Mouse (Mus musculus) spleen, adult 2 months (tissue): ENCODE results near the gene Fgf22. TPM values are rescaled to one million over a fixed set of nuclear protein-coding genes. Genes with fewer than 3 reads are reported as not detected.

Source experiments
- DNase-seq, 2 experiments: peaks; one replicate each; pipeline versions ENCODE4 v3.0.0 to v3.0.0-alpha.2; 2012 to 2021; ENCODE audit warnings: low spot score in 2 of 2, low read depth in 1 of 2
- H3K27ac ChIP-seq: fragments of 200-500 bp; 2 replicates; pipeline ENCODE4 v1.5.1; 2012; ENCODE audit warnings: low read length, inconsistent platforms; ENCODE audit not compliant: insufficient read depth
- H3K27me3 ChIP-seq: fragments of 200-500 bp; 2 replicates; pipeline ENCODE4 v1.6.1; 2012; ENCODE audit warnings: mild to moderate bottlenecking, moderate library complexity, low read length, inconsistent platforms; ENCODE audit not compliant: control insufficient read depth, insufficient read depth
- H3K36me3 ChIP-seq: fragments of 200-500 bp; 2 replicates; pipeline ENCODE4 v1.6.1; 2012; ENCODE audit warnings: mild to moderate bottlenecking, low read length, inconsistent platforms; ENCODE audit not compliant: control insufficient read depth, insufficient read depth
- H3K4me1 ChIP-seq: fragments of 200-500 bp; 2 replicates; pipeline ENCODE4 v1.6.1; 2011; ENCODE audit warnings: inconsistent platforms; ENCODE audit not compliant: control insufficient read depth, insufficient read depth, insufficient read length
- H3K4me3 ChIP-seq: fragments of 200-500 bp; 2 replicates; pipeline ENCODE4 v1.5.1; 2011; ENCODE audit warnings: mild to moderate bottlenecking, inconsistent platforms; ENCODE audit not compliant: insufficient read depth, insufficient read length; ENCODE audit errors: extremely low read depth
- CTCF ChIP-seq: fragments of 200-500 bp; IDR thresholded peaks from 2 replicates; pipeline ENCODE4 v1.5.1; 2011; ENCODE audit warnings: mild to moderate bottlenecking, inconsistent platforms; ENCODE audit not compliant: insufficient read depth, insufficient read length, insufficient replicate concordance; ENCODE audit errors: extremely low read depth
- POLR2A ChIP-seq: fragments of 200-500 bp; IDR thresholded peaks from 2 replicates; pipeline ENCODE4 v1.6.1; 2011; ENCODE audit warnings: low read depth, low read length, inconsistent platforms
- WGBS: fragments of 180-500 bp; shearing (Covaris S2); methylation state at CpG from one replicate; pipeline ENCODE4 v1.1.7; 2018; 5-methylcytosine and 5-hydroxymethylcytosine counted together
- polyA plus RNA-seq: library from polyadenylated mRNA; depleted of rRNA; stranded (reverse); fragments of >200 nt; gene quantifications from 2 replicates; pipeline ENCODE4 v1.2.3, GENCODE M21; 2012

Fgf22 gene
- polyA plus RNA-seq, 1 experiment = not detected

- no peak overlapping the region for H3K27ac ChIP-seq
- peaks cover 8% of the 10 kb centered on the region for H3K27me3 ChIP-seq
- 100% methylated on average over 1 of the region's 1 CpGs for WGBS
- peaks cover 14% of the 10 kb centered on the region for H3K36me3 ChIP-seq
- DNase-seq = no peak
- TF ChIP-seq POLR2A (no peak), CTCF (peak; percentile 4; the same call in 1 of the 2 replicates)
- H3K4me3 ChIP-seq = no peak overlapping the region
- peaks cover 1% of the 10 kb centered on the region; the same call in 1 of the 2 replicates for H3K4me1 ChIP-seq
Observed at GRCm38 (mm10) chr10:79712029-79712428, 42.8 kb upstream of the Fgf22 start.

DNA sequence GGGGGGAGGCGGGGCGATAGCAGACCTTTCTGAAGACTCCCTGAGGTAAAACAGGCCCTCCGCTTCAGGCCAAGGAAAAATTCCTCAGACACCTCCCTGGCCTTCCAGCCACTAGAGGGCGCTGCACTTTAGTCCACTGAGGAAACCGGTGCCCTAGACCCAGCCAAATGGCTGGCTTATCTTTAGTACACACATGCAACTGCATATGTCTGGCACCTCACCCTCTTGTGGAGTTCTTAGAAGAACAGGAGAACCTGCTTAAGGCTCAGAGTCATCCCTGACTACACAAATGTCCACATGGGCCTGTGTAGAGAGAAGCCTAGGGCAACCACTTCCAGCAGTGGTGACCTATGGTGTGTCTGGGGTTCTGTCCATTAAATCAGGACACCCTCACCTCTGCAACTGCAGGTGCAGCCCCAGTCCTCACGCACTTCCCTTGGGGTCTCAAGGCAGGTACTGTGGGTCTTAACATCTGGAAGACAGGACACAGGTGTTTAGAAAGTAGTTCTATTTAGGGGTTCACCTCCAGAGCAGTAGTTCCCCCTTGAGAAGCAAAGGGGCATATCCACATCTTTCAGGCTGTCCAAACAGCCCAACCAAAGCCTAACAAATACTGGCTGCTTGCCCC lies 42.3 kb upstream of the Fgf22 start:
- peaks cover 14% of the 10 kb centered on the region for H3K36me3 ChIP-seq
- no peak overlapping the region for H3K27ac ChIP-seq
- peak in 1 of 2 experiments; percentile 66 for DNase-seq
- H3K27me3 ChIP-seq = peaks cover 12% of the 10 kb centered on the region
- WGBS = 26% methylated on average over 5 of the region's 6 CpGs
- TF ChIP-seq POLR2A (no peak), CTCF (peak; percentile 83; the same call in 1 of the 2 replicates)
- H3K4me1 ChIP-seq = peaks cover 7% of the 10 kb centered on the region; the same call in 1 of the 2 replicates
- H3K4me3 ChIP-seq = no peak overlapping the region

GRCm38 (mm10) chr10:79713163-79713562 lies 41.7 kb upstream of the Fgf22 start:
- no peak for TF ChIP-seq POLR2A
- TF ChIP-seq CTCF = no peak
- H3K4me3 ChIP-seq = no peak overlapping the region
- H3K27ac ChIP-seq = no peak overlapping the region
- H3K4me1 ChIP-seq = peaks cover 7% of the 10 kb centered on the region; the same call in 1 of the 2 replicates
- peaks cover 14% of the 10 kb centered on the region for H3K36me3 ChIP-seq
- H3K27me3 ChIP-seq = peaks cover 15% of the 10 kb centered on the region
- no peak for DNase-seq
- 49% methylated on average over 1 of the region's 1 CpGs for WGBS

GRCm38 (mm10) chr10:79714996-79715395 lies 39.9 kb upstream of the Fgf22 start:
- Histone ChIP-seq H3K36me3 (peaks cover 9% of the 10 kb centered on the region), H3K27me3 (peaks cover 17% of the 10 kb centered on the region), H3K4me1 (peaks cover 7% of the 10 kb centered on the region; the same call in 1 of the 2 replicates), H3K27ac (no peak overlapping the region), H3K4me3 (no peak overlapping the region)
- DNase-seq = no peak
- WGBS = 55% methylated on average over 4 of the region's 4 CpGs
- TF ChIP-seq CTCF = no peak
- no peak for TF ChIP-seq POLR2A

DNA sequence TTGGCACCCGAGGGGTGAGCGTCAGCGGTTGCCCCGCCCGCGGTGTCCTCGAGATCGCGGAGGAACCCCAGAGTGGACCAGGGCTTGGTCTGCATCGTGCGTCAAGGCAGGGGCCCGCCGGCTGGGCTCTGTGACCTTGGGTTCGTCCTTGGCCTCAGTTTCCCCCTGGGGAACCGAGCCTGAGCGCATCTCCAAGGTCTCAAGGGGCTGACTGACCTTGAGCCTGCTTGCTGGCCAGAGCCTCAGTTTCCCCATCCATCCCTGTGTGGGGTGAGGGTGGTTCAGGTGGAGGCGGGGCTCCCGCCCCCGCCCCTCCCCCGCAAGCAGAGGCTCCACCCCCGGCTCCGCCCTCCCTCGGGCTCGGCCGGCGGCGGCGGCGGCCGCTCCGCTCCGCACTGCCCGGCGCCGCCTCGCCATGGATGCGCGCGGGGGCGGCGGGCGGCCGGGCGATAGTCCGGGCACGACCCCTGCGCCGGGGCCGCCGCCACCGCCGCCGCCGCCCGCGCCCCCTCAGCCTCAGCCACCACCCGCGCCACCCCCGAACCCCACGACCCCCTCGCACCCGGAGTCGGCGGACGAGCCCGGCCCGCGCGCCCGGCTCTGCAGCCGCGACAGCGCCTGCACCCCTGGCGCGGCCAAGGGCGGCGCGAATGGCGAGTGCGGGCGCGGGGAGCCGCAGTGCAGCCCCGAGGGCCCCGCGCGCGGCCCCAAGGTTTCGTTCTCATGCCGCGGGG lies 38.5 kb upstream of the Fgf22 start, which contains the start of gene Hcn2:
Gene Hcn2 (plus strand): TSS at position 381 of the 734 bp plus-strand sequence.
- no peak for TF ChIP-seq CTCF
- no peak for TF ChIP-seq POLR2A
- H3K4me1 ChIP-seq = peaks cover 7% of the 10 kb centered on the region; the same call in 1 of the 2 replicates
- DNase-seq = no peak
- peak within 1 kb of the TSS; percentile 44; the same call in 1 of the 2 replicates for H3K4me3 ChIP-seq
- peaks cover 17% of the 10 kb centered on the region for H3K27me3 ChIP-seq
- WGBS = 3% methylated on average over 84 of the region's 91 CpGs
- no peak within 1 kb of the TSS for H3K27ac ChIP-seq
- H3K36me3 ChIP-seq = peaks cover 3% of the 10 kb centered on the region; the same call in 1 of the 2 replicates

GRCm38 (mm10) chr10:79716988-79717355 lies 37.9 kb upstream of the Fgf22 start:
- H3K27me3 ChIP-seq = peaks cover 17% of the 10 kb centered on the region
- peaks cover 7% of the 10 kb centered on the region; the same call in 1 of the 2 replicates for H3K4me1 ChIP-seq
- peak overlapping the region; percentile 44; the same call in 1 of the 2 replicates for H3K4me3 ChIP-seq
- no peak for DNase-seq
- no peak overlapping the region for H3K27ac ChIP-seq
- no peaks in the 10 kb centered on the region for H3K36me3 ChIP-seq
- TF ChIP-seq CTCF (no peak), POLR2A (no peak)
- WGBS = 2% methylated on average over 44 of the region's 44 CpGs
